Mouse (Mus musculus): ENCODE measurements around the gene P3h3. TPM values are rescaled to one million over a fixed set of nuclear protein-coding genes. Genes with fewer than 3 reads are reported as not detected.
"Not testable (repeated sequence)": the region's sequence is repeated elsewhere in the genome, so short reads cannot be mapped to it uniquely, and the experiment has no call there.

The P3h3 gene
- polyA plus RNA-seq, 2 experiments from 2014 or later, result not detected

DNA sequence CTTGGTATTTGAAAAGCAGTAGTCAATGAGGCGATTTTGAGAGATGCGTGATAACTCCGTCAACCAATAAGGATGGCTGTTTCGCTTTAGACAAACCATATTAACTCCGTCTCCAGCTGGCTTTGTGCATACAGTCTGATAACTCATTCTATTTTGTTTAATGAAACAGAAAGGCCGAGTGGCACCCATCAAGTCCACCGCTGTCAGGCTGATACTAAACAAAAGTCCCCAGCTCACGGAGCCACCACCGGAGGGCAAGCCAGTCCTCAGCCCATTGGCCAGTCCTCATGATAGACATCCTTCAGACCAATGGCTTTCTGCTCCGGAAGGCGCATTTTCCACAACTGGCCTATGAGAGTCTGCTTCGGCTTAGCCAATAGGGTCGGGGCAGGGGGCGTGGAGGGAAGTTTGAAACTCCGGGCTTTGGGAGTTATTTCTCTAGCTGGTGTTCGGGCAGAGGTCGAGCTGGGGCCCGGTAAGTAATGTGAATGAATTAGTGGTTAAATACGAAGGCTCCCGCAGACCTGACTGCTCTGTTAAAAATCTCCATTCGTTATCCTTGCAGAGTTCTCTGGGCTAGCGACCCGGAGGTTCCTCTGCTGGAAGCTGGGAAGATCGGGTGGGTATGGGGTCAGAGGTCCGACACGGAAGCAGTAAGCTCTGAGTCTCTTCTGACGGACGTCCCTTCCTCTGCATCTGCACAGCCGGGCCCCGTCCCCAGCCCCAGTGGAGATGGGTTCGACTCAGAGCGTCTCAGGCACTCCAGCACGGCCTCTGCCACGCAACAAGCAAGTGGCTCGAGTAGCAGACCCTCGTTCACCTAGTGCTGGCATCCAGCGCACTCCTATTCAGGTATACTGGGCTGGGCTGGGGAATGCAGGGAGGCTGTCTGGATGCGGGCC lies 27.5 kb downstream of the P3h3 start:
- peak; percentile 75 for ATAC-seq

DNA sequence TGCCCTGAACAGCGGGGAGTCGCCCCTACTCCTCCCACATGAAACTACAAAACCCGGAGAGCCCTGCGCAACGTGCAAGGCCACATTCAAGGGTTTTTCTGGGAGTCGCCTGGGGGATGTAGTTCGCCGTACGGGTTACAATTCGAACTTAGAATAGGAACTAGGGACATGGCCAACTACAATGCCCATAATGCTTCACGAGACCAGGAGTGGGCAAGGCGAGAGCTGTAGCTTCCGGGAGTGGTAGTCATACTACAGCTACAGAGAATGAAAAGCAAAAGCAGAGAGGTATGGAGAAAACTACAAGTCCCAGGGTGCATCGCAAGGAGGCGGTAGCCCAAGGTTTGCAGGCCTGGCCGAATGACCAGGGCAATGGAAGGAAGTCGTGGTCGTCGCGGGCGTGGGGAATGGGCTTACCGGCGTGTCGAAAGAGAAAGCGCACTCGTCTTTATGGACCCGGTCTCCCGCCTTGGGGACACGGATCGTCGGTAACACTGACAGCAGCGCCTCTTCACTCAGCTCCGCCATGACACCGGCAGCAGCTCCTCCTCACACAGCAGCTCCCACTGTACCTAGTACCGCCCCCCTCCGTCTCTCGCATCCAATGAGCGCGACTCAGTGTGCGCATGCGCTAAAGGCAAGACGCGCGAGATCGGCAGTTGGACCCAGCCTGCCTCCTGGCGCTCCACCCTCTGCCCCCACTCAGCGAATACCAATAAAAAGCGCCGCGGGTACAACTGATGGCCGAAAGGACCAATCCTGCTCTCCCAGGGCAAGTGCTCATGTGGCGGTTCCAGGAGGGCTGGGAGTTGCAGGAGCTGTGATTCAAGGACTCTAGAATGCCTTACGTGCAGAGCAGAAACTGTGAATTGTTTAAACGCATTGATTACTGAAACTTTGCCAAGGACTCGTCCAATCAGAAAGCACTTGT lies 28.4 kb downstream of the P3h3 start, which contains the start of the genes Usp5 and Cdca3:
TSS of gene Usp5 (minus strand) at position 617 of the 931 bp plus-strand sequence.
TSS of gene Cdca3 (plus strand) at position 680 of the 931 bp plus-strand sequence.
- peak; percentile 83 for ATAC-seq

DNA sequence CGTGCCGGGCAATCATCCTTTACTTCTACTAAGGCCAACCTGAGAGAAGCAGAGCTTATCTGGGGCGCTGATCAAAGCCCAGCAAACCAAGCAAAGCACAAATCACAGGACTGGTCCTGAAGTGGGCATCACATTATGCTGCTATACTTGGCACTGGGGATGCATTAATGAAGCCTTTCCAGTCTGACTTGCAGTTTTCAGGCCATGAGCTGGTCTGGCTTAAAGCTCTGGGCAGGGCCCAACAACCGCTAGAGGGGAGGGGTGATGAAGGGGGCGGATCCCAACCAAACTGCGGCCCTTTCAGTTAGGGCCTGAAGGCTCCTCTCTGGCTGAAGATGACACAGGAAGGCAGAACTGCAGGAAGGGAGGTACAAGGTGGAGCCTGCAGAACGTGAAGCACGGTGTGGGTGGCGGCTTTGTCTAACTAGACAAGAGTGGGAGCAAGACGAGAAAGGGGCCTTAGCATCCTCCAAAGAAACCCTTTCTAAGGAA lies 29.4 kb downstream of the P3h3 start:
- ATAC-seq, result no peak

- ATAC-seq, result no peak
These were observed 35.5 kb downstream of the P3h3 start for GRCm38 (mm10) chr6:124822049-124822448.

GRCm38 (mm10) chr6:124820891-124821290 lies 36.7 kb downstream of the P3h3 start:
- ATAC-seq, result no peak

DNA sequence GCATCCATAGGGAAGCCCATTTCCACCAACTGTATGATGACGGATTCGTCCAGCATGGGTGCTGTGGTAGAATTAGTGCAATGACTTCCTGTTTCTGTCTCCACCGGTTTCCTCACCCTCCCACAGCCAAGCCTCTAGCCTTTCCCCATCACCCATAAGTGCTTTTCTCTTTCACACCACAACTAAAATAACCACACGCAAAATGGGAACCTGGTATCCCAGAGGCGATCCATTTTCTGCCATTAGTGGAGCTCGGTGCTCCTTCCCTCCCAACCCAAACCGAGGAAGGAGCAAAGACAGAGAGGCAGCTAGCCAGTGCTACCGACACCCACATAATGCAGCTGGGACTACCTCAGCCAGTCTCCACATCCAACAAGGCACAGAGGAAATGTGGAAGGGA lies 39.6 kb downstream of the P3h3 start:
- ATAC-seq, result no peak

DNA sequence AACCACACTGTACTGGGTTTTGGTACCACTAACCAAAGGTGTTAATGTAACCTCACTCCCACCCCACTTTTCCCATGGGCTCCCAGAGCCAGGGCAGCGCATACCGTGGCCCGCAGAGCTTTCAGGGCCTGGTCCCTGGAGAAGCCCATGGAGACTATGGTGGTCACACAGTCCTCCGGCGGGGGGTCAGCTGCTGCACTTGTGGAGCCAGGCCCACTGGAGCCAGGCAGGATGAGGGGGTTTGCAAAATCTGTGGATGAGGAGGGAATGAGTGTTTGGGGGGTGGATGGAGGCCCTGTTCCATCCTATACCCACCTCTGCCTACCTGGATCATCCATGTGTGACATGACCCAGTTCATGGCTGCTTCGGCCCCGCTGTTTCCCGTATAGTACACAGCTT lies 40.0 kb downstream of the P3h3 start:
- no peak for ATAC-seq

DNA sequence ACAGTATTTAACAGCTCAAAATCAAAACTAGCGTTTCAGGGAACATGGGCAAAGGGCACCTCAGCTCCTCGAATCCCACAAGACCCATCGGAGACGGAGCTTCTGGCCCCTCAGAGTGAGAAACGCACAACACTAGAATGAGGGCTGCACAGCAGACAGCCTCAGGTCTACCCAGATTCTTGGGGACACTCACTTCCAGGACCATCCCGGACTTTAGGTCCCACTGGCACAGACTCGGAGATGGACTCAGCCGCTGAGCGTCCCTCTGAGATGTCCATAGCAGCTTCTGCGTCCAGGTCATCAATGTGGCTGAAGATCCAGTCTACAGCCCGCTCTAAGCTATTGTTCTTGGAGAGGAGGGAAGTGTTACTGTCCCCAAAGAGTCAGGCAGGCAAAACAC lies 40.4 kb downstream of the P3h3 start:
- no peak for ATAC-seq

DNA sequence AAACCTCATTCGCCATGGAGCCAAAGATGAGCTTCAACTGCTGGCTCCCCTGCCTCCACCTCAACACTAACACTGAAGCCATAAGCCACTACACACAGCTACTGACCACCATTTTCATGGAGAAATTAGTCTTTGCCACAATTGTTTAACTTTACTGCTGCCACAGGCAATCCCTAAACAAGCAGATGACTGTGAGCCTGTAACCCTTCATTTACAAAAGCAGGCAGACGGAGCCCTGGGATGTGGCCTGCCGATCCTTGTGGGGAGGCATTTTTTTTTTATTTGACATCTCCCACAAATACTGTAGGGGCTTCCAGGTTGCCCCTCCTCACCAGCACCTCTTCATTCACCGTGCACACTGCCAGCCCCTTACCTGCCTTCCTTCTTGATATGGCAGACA lies 40.9 kb downstream of the P3h3 start:
- no peak for ATAC-seq

- ATAC-seq, result no peak
These were observed 42.4 kb downstream of the P3h3 start for GRCm38 (mm10) chr6:124814858-124815774.

- no peak for ATAC-seq
These were observed 43.1 kb downstream of the P3h3 start for GRCm38 (mm10) chr6:124814448-124814847.

- peak; percentile 83 for ATAC-seq
These were observed 43.6 kb downstream of the P3h3 start, which contains the start of gene Tpi1 for GRCm38 (mm10) chr6:124813933-124814332. Gene Tpi1, minus strand, starts transcription at chr6:124814296.

- peak; percentile 75 for ATAC-seq
These were observed 44.1 kb downstream of the P3h3 start for GRCm38 (mm10) chr6:124813496-124813895.

DNA sequence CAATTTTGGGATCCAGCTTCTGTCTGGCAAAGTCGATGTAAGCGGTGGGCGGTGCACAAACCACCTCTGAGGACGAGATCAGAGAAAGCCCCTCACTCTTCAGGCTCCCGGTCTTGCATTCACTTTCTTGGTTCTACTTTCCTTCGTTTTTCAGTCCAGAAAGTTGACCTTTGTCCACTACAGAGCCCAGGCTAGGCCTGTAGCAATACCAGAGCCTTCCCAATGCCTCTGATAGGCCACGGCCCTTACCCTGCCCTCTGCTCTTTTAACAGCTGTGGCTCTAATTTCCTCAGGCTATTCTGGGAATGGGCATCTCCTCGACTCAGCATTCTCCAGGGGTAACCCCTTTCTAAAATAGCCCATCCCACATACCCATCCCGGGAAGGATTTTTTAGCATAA lies 44.7 kb downstream of the P3h3 start:
- ATAC-seq, result no peak

DNA sequence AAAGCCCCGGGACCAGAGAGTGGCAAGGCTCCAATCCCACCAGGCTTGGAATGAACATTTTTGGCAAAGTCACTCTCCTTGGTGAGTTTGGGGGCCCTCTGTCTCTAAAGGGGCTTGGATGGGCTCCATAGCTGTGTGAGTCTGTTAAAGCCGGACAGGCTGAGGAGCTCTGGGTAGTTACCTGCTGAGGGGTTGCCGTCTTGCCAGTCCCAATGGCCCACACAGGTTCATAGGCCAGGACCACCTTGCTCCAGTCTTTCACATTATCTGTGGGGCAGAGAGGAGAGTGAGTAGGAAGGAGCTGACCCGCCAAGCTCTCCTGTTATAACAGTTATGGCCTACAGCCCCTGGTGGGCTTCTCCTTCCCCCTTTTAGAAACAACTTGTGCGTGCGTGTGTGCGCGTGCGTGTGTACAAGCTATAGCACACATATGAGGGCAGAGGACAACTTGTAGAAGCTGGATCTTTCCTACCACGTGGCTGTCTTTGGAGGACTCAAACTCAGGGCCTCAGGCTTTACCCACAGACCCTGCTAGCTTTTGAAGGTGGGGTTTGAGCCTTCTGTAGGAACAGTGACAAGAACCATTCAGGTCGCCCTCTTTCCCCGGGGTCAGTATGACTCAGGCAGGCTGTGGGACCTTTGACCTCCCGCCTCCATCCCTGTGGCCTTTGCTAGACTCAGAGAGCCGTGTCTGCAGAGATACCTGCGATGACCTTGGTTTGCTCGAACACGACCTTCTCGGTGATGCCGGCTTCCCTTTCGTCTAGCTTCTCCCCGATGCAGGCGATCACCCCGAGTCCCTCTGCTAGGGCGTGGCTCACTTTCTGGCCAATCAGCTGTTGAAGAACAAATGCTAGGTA lies 45.6 kb downstream of the P3h3 start:
- no peak for ATAC-seq

DNA sequence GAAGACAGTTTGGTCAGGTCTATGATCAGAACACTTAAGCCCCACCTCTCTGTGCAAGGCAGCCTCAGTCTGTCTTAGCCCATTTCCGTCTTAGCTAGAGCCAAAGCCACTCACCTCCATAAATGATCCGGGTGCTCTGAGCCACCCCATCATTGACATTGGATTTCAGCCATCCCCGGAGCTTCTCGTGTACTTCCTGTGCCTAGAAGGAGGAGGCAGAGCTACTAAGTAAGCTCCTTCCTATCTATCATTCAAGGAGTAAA lies 46.2 kb downstream of the P3h3 start:
- no peak for ATAC-seq

DNA sequence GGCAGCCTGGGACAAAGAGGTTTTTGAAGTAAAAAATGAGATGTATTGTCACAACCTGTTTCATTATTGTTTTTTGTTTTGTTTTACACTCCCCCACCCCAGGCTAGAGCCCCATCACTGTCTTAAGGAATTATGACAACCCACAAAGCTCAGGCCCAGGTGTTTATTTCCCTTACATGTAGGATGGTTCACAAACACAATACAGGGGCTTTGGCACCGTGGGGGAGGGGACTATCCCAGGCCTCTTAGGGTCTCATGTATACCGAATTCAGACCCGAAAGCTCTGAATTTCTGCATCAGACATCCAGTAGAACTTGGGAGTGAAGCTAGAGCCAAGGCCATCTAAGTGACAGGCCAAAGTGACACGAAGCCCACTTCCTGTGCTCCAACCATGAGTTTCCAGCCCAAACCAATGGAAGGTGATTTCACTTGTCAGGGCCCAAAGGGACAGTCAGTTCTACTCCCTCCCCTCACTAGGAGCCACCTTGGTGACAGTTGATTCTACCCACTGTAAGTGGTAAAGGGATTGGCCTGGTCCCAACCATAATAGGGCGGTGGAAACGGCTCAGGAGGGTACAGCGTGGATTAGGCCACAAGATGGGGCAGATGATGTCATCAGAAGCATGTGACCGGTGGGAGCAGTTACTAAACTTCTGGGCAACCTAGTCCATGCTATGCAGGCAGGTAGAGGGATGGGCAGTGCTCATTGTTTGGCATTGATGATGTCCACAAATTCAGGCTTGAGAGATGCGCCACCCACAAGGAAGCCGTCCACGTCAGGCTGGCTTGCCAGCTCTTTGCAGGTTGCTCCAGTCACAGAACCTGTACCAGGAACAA lies 46.8 kb downstream of the P3h3 start:
- not testable (repeated sequence) for ATAC-seq

GRCm38 (mm10) chr6:124809775-124810538 lies 47.6 kb downstream of the P3h3 start:
- no peak for ATAC-seq

- no peak for ATAC-seq
These were observed 48.3 kb downstream of the P3h3 start for GRCm38 (mm10) chr6:124809052-124809774.
